23 mouse cellular contexts compared by ENCODE assay signal in genomic region chr8:84767221-84767620, GRCm38 (mm10). TPM values are rescaled to one million over a fixed set of nuclear protein-coding genes. Genes with fewer than 3 reads are reported as not detected.
A peak's percentile ranks its signal among the peaks of the same experiment; 100 is the strongest.
DNase-seq lines count a peak whose midpoint lies in the region; ATAC-seq and TF ChIP-seq lines count a peak whose summit lies in the region.
"Had no signal": no experiment of that assay in that cellular context is flagged by ENCODE, and none has a peak within 500 bp of the region (broad histone marks: within the 10 kb centered on the region; RNA-seq: fewer than 3 reads in every experiment).

No protein-coding gene starts in this region.

- TF ChIP-seq CTCF in layer of hippocampus, adult 2 months (conservative IDR thresholded peaks at IDR 0.05): no peak

- H3K4me2 ChIP-seq in forebrain, embryonic 16.5 days (ENCODE audit: low read length): peak overlapping the region; percentile 81
- H3K4me2 ChIP-seq: liver, embryonic 15.5 days; lung, embryonic 15.5 days had no signal

- DNase-seq in cerebellum, postnatal 10 days: peak; percentile 44 to 53
- DNase-seq in cerebellum, postnatal 4 days (ENCODE audit: low spot score in 2 of 2): no peak
- DNase-seq in frontal cortex, postnatal 14 days (ENCODE audit: low spot score in 2 of 2): no peak
- peak in 1 of 2 experiments; percentile 29 for DNase-seq in layer of hippocampus, adult 2 months (ENCODE audit: low spot score in 2 of 2)
- DNase-seq in layer of hippocampus, adult 9-11 months: no peak
- no peak for DNase-seq in right cerebral cortex, postnatal 14 days
- DNase-seq: adrenal gland, postnatal 25 days; gastrocnemius, postnatal 36 days; kidney, adult 18-20 months; kidney, postnatal 4 days; liver; lung, postnatal 36 days; midbrain, embryonic 14.5 days; thymus, adult 18-20 months; thymus, postnatal 36 days had no signal

- ATAC-seq in frontal cortex, adult (ENCODE audit: low TSS enrichment): peak; percentile 7; the same call in 1 of the 2 replicates
- ATAC-seq in forebrain, embryonic 16.5 days: no peak
- ATAC-seq: inflammation-experienced regulatory T-cells, adult 6 months had no signal

- H3K36me3 ChIP-seq in forebrain, embryonic 16.5 days (ENCODE audit: control insufficient read depth, insufficient read depth): peaks cover 3% of the 10 kb centered on the region; the same call in 1 of the 2 replicates
- H3K36me3 ChIP-seq: limb, embryonic 10.5 days; liver, embryonic 15.5 days had no signal

- H3K27me3 ChIP-seq in forebrain, embryonic 16.5 days (replicated peaks; ENCODE audit: control insufficient read depth, insufficient read depth, low read length): no peaks in the 10 kb centered on the region
- H3K27me3 ChIP-seq: lung, embryonic 15.5 days had no signal

- H3K9me3 ChIP-seq in forebrain, embryonic 16.5 days (ENCODE audit: control insufficient read depth, low read length): no peaks in the 10 kb centered on the region
- H3K9me3 ChIP-seq: limb, embryonic 10.5 days; liver, embryonic 15.5 days; lung, embryonic 15.5 days; megakaryocyte, embryonic 14.5 days had no signal

- peak overlapping the region; percentile 60 for H3K9ac ChIP-seq in forebrain, embryonic 16.5 days (replicated peaks; ENCODE audit: low read depth, low read length)
- H3K9ac ChIP-seq: liver, embryonic 15.5 days; lung, embryonic 15.5 days had no signal

- 57% methylated on average over 10 of the region's 10 CpGs for WGBS in forebrain, embryonic 16.5 days

- H3K4me1 ChIP-seq in forebrain, embryonic 16.5 days (replicated peaks; ENCODE audit: control insufficient read depth, insufficient read depth, low read length): peaks cover 64% of the 10 kb centered on the region

- peak overlapping the region; percentile 73 for H3K4me3 ChIP-seq in layer of hippocampus, adult 2 months
- peak overlapping the region; percentile 49 for H3K4me3 ChIP-seq in forebrain, embryonic 16.5 days (replicated peaks; ENCODE audit: low read length)
- H3K4me3 ChIP-seq: limb, embryonic 10.5 days; liver, embryonic 15.5 days; lung, embryonic 15.5 days; megakaryocyte, embryonic 14.5 days had no signal

- peak overlapping the region; percentile 99 for H3K27ac ChIP-seq in layer of hippocampus, adult 2 months
- peak overlapping the region; percentile 72 for H3K27ac ChIP-seq in forebrain, embryonic 16.5 days (ENCODE audit: low read length)
- H3K27ac ChIP-seq: limb, embryonic 10.5 days; liver, embryonic 15.5 days; lung, embryonic 15.5 days had no signal

RNA-seq across cellular contexts. Expression of gene Nfix, which starts 32.9 kb away (rescaled TPM):
- total RNA-seq in layer of hippocampus, adult 2 months (2021): 100 to 1,000 TPM; 408 to 482 TPM
- polyA plus RNA-seq in forebrain, embryonic 16.5 days (2015; fragmentation: Nextera tagmentation; extraction: Ambion mirVana): 440 and 546 TPM in 2 replicates

RNA-seq across cellular contexts. Expression of gene G430095P16Rik, which starts 44.4 kb away (rescaled TPM):
- total RNA-seq in layer of hippocampus, adult 2 months (2021): under 1 TPM in 1 of 2 experiments, not detected in 1; 0.54 TPM
- 2.0 and 2.2 TPM in 2 replicates for polyA plus RNA-seq in forebrain, embryonic 16.5 days (2015; fragmentation: Nextera tagmentation; extraction: Ambion mirVana)
- total RNA-seq: adrenal gland, postnatal 25 days; layer of hippocampus, postnatal 10 days had no signal

RNA-seq across cellular contexts. Expression of gene Dand5, which starts 55.4 kb away (rescaled TPM):
- 10 to 100 TPM; 11.9 TPM for total RNA-seq in layer of hippocampus, adult 2 months (2021)
- polyA plus RNA-seq in forebrain, embryonic 16.5 days (2015; fragmentation: Nextera tagmentation; extraction: Ambion mirVana): 8.2 and 8.7 TPM in 2 replicates

Comparison
In these comparisons a context has a peak if more than half of its experiments do, and no peak if none do; other contexts are left out.
1. DNase-seq: peak in cerebellum, postnatal 10 days (2 of 2); none in cerebellum, postnatal 4 days (0 of 2), frontal cortex, postnatal 14 days (0 of 2), layer of hippocampus, adult 9-11 months (single experiment) and right cerebral cortex, postnatal 14 days (single experiment).